Mouse (Mus musculus): ENCODE data around the gene Sele. TPM values are rescaled to one million over a fixed set of nuclear protein-coding genes. Genes with fewer than 3 reads are reported as not detected.

Sele gene
- polyA plus RNA-seq, 1 experiment = not detected

DNA sequence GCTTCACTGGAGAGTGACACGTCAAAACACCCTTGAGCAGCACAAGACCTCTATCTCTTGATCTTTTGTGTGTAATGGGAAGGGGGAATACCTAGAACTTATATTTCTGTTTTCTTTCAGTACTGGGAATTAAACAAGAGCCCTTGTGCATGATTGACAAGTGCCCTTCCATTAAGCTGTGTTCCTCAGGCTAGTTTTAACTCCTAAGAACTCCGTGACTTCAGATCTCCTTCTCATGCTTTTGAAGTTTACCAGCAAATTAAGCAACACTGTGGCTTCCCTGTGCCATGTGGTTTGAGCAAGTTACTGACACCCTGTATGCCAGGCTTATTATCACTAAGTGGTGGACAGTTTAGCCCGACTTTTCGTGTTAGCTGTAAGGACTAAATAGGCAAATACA, 35.0 kb downstream of the Sele start:
- Histone ChIP-seq H3K27ac (replicated peaks; ENCODE audit: low read depth, low read length) (no peak overlapping the region), H3K4me3 (ENCODE audit: insufficient read depth, low read depth, low read length) (no peak overlapping the region), H3K4me1 (ENCODE audit: control insufficient read depth, insufficient read depth, insufficient read length, low read length) (no peaks in the 10 kb centered on the region)

DNA sequence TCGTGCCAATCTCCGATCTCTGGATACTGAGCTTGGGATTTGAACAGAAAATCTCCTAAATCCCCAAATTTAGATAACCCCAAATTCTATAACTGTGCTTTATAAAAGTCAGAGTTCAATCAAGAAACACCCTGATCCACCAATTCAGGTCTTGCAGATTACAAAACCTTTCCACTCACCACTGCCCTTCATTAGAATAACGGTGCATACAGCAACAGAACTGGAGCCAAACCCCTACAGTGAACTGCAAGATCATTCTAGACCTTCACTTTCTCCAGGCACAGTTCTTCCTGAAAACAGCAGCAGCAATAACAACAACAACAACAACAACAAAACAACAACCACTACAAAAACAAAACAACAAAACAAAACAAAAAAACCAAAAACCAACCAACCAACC, 38.8 kb downstream of the Sele start:
- H3K27ac ChIP-seq (replicated peaks; ENCODE audit: low read depth, low read length) = no peak overlapping the region
- no peak overlapping the region for H3K4me3 ChIP-seq (ENCODE audit: insufficient read depth, low read depth, low read length)
- H3K4me1 ChIP-seq (ENCODE audit: control insufficient read depth, insufficient read depth, insufficient read length, low read length) = no peaks in the 10 kb centered on the region

DNA sequence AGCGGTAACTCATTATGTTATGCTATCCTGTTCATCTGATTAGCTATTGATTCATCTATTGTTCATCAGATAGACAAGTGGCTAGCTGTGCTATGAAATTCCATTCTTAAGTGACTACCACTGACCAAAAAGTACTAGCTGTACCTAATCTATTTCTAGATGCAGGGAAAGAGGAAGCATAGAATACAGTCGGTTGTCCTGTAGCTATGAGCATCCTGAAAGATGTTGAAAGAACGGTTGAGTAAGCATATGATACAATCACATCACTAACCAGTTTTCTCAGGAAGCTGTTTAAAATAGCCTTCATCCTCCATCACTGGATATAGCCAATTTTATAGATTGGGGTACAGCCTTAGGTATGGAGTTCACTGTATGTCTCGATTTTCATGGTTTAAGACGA, 39.8 kb downstream of the Sele start:
- Histone ChIP-seq H3K4me3 (ENCODE audit: insufficient read depth, low read depth, low read length) (no peak overlapping the region), H3K27ac (replicated peaks; ENCODE audit: low read depth, low read length) (no peak overlapping the region), H3K4me1 (ENCODE audit: control insufficient read depth, insufficient read depth, insufficient read length, low read length) (no peaks in the 10 kb centered on the region)

DNA sequence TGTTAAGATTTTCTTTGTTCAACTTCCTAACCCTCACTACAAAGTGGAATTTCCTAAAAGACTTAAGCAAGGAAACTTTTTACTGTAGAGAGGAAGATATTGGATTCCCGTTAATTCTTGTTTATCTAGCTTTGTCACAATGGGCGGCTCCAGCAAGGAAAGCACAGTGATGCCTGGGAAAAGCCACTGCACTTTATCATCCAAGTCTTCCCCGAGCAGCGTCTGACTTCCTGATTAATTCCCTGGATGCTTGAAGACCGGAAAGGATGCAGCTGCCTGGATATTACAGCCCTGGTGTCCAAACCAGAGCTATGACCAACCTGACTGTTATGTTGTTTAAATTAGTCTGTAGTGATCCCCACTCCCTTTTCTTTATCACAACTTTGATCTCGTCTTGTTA, 48.7 kb downstream of the Sele start:
- Histone ChIP-seq H3K27ac (replicated peaks; ENCODE audit: low read depth, low read length) (no peak overlapping the region), H3K4me1 (ENCODE audit: control insufficient read depth, insufficient read depth, insufficient read length, low read length) (no peaks in the 10 kb centered on the region), H3K4me3 (ENCODE audit: insufficient read depth, low read depth, low read length) (no peak overlapping the region)

DNA sequence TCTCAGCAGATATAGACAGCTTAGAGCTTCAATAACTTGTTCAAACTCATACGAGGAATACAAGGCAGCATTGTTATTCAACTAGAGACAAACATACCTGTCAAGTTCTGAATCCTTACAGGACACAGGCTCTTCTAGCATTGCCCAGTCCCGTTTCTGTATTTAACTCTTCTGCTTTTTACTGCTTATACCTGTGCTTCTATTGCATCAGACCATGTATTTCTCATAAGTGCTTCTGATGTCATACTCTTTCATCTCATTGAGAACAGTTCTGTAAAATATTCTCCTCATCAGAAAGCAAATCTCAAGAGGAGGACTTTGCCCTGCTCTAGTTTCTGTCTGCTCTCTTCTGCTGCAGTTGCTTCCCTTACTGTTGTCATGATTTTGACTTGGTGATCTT, 49.9 kb downstream of the Sele start:
- Histone ChIP-seq H3K27ac (replicated peaks; ENCODE audit: low read depth, low read length) (no peak overlapping the region), H3K4me1 (ENCODE audit: control insufficient read depth, insufficient read depth, insufficient read length, low read length) (no peaks in the 10 kb centered on the region), H3K4me3 (ENCODE audit: insufficient read depth, low read depth, low read length) (no peak overlapping the region)

DNA sequence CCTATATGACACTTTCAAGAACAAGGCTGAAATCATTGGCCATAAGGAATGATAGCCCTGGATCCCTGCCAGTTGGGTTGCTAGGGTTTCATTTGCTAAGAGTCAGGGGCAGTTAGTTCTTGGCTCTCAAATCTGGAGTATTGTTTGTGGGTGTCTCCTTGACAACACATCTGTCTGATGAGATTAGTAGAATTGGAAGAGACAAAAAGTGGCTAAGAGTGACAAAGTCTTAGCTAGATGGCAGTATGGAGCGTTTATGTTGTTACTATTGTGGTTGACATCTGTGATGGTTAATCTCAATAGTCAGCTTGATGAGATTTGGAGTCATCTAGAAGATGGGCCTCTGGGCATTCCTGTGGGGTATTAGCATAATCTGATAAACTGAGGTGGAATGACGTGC, 50.3 kb downstream of the Sele start:
- no peak overlapping the region for H3K27ac ChIP-seq (replicated peaks; ENCODE audit: low read depth, low read length)
- no peaks in the 10 kb centered on the region for H3K4me1 ChIP-seq (ENCODE audit: control insufficient read depth, insufficient read depth, insufficient read length, low read length)
- H3K4me3 ChIP-seq (ENCODE audit: insufficient read depth, low read depth, low read length) = no peak overlapping the region

Other genes with a start within 250 kb of the Sele start
- 6.2 and 6.3 TPM in 2 replicates for gene Scyl3, start 119.1 kb upstream of the Sele start, polyA plus RNA-seq (2012; ENCODE audit: insufficient read depth, insufficient read length, missing spikeins)
- gene BC055324, start 53.4 kb upstream of the Sele start, polyA plus RNA-seq (2012; ENCODE audit: insufficient read depth, insufficient read length, missing spikeins) = not detected in 2 replicates
- 2.3 and 5.1 TPM in 2 replicates for gene Mettl18, start 53.3 kb upstream of the Sele start, polyA plus RNA-seq (2012; ENCODE audit: insufficient read depth, insufficient read length, missing spikeins)
- 1.3 TPM in 1 of 2 replicates, not detected in the other for gene Sell, start 13.7 kb downstream of the Sele start, polyA plus RNA-seq (2012; ENCODE audit: insufficient read depth, insufficient read length, missing spikeins)
- 1.7 and 2.4 TPM in 2 replicates for gene Selp, start 67.0 kb downstream of the Sele start, polyA plus RNA-seq (2012; ENCODE audit: insufficient read depth, insufficient read length, missing spikeins)
- 0.25 and 0.40 TPM in 2 replicates for gene F5, start 103.6 kb downstream of the Sele start, polyA plus RNA-seq (2012; ENCODE audit: insufficient read depth, insufficient read length, missing spikeins)
- gene Slc19a2, start 200.8 kb downstream of the Sele start, polyA plus RNA-seq (2012; ENCODE audit: insufficient read depth, insufficient read length, missing spikeins) = 3.5 and 4.1 TPM in 2 replicates
- gene Ccdc181, start 227.4 kb downstream of the Sele start, polyA plus RNA-seq (2012; ENCODE audit: insufficient read depth, insufficient read length, missing spikeins) = 7.7 and 8.3 TPM in 2 replicates

Measured in brown adipose tissue, adult 24 weeks (tissue).